Mouse (Mus musculus): ENCODE data around the gene Ccdc116.
"Not testable (repeated sequence)": the region's sequence is repeated elsewhere in the genome, so short reads cannot be mapped to it uniquely, and the experiment has no call there.

Gene Ccdc116

GRCm38 (mm10) chr16:17146772-17147235 lies at the start of gene Ccdc116:
Gene Ccdc116 (minus strand): TSS chr16:17147229.
- peak; percentile 84 for DNase-seq (ENCODE audit: low read depth, low spot score)

- DNase-seq (ENCODE audit: low read depth, low spot score) = no peak
Observed at GRCm38 (mm10) chr16:17193823-17194222, 46.8 kb upstream of the Ccdc116 start.

- DNase-seq (ENCODE audit: low read depth, low spot score) = no peak
Observed at GRCm38 (mm10) chr16:17185475-17185874, 38.4 kb upstream of the Ccdc116 start.

DNA sequence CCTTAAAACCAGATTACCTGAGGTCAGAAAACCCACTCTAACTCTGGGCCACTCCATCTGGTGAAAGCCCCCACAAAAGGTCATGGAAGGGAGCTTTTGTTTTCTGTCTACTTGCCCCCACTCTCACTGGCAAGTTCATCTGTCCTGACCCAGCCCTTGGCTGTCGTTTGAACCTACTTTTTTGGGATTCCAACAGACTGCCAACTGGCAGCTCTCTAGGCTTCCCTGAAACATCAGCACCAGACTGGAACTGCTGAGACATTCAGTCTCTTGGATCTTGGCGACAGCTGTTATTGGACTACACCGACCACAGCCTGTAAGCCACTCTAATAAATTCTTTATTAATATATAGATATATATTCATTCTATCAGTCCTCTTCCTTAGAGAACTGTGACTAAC lies 36.0 kb upstream of the Ccdc116 start:
- DNase-seq (ENCODE audit: low read depth, low spot score) = no peak

- no peak for DNase-seq (ENCODE audit: low read depth, low spot score)
Observed at GRCm38 (mm10) chr16:17182136-17182535, 35.1 kb upstream of the Ccdc116 start.

DNA sequence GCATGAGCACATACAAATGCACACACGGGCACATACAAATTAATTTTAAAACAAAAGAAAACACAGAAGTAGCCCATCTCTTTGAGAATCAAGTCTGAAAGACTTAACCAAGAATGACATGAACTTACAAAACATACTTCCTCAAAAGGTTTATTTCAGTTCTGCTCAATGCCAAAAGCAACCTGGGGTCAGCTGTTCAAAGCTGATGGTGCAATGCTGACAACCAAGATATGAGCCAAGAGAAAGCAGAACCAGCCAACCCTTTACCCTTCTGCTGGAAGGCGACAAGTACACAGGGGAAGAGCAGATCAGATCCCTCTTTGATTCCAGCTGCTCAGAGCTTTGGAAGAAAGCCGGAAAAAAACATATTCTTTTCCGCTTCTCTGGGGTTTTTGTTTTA lies 34.4 kb upstream of the Ccdc116 start:
- DNase-seq (ENCODE audit: low read depth, low spot score) = peak; percentile 23

DNA sequence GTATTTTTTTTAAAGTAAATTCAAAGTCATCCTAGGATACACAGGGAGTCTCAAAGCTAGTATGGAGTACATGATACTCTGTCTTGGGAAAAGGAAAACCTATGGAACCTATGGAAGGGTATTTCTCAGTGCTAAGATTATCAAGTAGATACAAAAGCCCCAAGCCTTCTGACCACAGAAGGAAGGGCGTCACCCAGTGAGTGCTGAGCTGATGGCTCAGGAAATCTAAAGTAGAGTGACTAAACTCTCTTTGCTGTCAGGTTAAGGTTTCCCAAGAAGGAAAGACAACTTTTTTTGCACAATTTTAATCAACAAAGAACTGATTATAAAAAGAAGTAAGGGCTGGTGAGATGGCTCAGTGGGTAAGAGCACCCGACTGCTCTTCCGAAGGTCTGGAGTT lies 32.7 kb upstream of the Ccdc116 start:
- DNase-seq (ENCODE audit: low read depth, low spot score) = no peak

DNA sequence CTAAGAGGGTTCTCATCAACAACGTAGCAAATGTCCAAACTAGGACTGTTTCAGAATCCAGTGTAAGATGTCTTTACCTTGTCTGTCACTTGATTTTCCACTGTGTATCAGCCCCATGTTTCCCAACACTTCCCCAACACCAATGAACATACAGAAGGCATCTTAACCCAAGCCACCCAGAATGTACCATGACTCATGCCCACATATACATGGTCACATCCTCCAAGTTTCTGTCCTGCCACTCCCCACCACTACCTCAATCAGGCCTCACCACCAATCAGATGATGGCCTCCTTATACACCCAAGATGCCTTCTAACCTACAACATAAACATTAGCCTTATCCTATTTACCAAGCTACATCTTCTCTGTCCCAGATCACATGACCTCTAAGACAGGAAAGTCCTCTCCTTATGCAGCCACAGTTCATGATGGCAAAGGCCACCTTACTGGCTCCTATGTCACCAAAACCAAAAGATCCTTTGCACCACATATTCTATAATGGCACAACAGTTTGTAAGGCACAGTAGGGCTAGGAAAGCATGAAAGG lies 30.7 kb upstream of the Ccdc116 start:
- DNase-seq (ENCODE audit: low read depth, low spot score) = no peak

- DNase-seq (ENCODE audit: low read depth, low spot score) = no peak
Observed at GRCm38 (mm10) chr16:17175765-17176164, 28.7 kb upstream of the Ccdc116 start.

- no peak for DNase-seq (ENCODE audit: low read depth, low spot score)
Observed at GRCm38 (mm10) chr16:17168049-17168448, 21.0 kb upstream of the Ccdc116 start.

DNA sequence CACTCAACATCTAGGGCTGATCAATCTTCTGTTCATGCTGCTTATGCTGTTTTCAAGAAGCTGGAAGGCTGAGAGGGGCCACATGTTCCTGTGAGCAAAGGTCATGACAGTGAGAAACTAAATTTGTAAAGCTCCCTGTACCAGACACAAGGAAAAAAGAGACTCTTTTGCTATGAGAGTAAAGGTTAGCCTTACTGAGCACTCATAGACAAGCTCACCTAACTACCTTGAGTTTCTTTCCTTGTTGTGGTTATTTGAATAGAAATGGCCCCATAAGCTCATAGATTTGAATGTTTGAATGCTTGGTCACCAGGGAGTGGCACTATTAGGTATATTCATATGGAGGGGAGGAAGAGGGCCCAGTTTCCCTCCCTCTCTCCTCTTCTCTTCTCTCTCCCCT lies 20.1 kb upstream of the Ccdc116 start:
- DNase-seq (ENCODE audit: low read depth, low spot score) = no peak

DNA sequence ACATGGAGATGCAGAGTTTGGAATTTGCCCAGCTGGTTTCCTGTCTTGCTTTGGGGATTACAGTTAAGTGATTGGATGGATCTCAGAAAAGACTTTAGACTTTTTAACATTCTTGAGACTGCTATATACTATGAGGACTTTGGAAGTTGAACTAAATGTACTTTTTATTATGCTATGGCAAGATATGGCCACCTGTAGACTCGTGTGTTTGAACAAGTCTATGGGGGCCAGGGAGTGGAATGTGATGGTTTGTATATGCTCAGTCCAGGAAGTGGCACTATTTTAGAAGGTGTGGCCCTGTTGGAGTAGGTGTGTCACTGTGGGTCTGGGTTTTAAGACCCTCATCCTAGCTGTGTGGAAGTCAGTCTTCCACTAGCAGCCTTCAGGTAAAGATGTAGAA lies 18.4 kb upstream of the Ccdc116 start:
- DNase-seq (ENCODE audit: low read depth, low spot score) = not testable (repeated sequence)

- DNase-seq (ENCODE audit: low read depth, low spot score) = no peak
Observed at GRCm38 (mm10) chr16:17154346-17154745, 7.3 kb upstream of the Ccdc116 start.

GRCm38 (mm10) chr16:17151874-17152273 lies 4.8 kb upstream of the Ccdc116 start:
- DNase-seq (ENCODE audit: low read depth, low spot score) = no peak

DNA sequence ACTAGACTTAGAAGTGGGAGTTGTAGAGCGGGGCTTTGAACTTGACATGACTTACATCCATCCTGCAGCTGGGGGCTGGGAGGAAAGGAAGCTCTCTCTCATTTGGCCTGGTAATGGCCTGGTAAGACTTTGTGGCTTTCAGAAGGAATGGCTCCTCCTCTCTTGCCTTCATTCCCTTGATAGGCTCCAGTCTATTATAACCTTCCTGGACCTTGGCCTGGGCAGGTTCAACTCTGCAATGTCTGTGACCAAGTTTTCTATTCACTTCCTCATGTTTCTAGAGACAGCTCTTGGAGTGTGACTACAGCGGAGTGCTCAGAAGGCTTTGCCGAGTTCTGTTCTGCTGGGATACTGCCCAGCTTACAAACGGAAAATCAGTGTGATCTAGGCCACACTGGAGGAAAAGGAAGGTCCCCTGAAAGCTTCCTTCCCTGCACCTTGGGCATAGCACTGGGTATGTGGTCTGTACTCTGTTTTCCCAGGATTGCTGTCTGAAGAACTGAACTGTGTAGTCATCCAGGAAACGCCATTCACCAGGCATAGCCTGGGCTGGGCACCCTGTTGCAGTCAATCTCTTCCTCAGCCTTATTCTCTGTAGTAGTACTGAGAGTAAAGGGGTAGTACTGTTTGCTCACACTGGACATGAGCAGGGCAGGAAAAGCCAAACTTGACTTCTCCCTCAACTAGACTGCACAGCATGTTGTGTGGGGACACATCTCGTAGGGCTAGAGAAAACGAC lies 3.7 kb upstream of the Ccdc116 start:
- DNase-seq (ENCODE audit: low read depth, low spot score) = no peak

DNA sequence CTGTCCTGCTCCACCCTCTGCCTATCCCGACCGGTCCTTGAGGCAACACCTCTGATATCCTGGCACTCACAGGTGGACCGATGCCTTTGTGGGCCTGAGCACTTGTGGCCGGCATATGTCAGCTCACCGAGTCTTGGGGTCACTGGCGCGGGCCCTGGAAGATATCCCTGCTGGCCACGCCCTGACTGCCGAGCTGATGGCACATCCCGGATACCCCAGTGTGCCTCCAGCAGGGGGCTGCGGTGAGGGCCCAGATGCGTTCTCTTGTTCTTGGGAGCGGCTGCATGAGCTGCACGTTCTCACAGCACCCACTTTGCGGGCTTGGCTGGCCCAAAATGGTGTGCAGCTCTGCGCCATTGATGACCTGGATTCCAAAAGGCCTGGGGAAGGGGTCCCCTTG lies 1.1 kb upstream of the Ccdc116 start:
- DNase-seq (ENCODE audit: low read depth, low spot score) = no peak

GRCm38 (mm10) chr16:17147391-17147929 lies 431 bp upstream of the Ccdc116 start:
- no peak for DNase-seq (ENCODE audit: low read depth, low spot score)

DNA sequence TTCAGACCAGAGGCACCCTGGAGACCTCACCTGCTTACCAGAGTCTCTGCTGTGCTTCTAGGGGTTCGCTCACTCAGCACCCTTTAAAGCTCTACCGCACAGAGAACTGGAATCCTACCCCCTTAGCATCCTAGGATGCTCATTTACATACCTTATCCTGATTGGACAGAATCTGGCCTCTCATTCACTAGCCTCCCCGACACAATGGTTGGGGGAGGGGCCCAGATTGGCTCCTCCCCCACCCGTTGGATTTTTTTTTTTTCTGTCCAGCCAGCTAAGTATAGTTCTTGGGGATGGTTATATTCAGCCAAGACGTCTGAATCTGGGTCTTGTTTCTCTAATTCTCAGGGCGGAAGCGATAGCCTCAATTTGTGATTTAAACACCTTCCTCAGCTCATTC lies 2.7 kb downstream of the Ccdc116 start, which contains the start of gene Ydjc:
Gene Ydjc (plus strand): TSS at position 283 of the 400 bp plus-strand sequence.
- no peak for DNase-seq (ENCODE audit: low read depth, low spot score)

GRCm38 (mm10) chr16:17137355-17137754 lies 9.7 kb downstream of the Ccdc116 start:
- DNase-seq (ENCODE audit: low read depth, low spot score) = no peak

DNA sequence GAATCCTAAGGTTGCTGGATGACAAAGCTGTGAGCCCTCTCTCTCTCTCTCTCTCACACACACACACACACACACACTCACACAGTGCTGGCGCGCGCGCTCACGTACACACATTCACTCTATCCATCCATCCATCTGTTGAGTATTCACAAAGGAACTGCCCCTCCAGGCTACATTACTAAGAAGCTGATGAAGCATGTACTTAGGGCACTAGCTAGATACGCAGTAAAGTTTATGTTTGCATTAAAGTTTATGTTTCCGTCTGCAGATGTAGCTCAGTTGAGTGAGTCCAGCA lies 14.2 kb downstream of the Ccdc116 start:
- DNase-seq (ENCODE audit: low read depth, low spot score) = no peak

GRCm38 (mm10) chr16:17132089-17132905 lies 14.7 kb downstream of the Ccdc116 start, which contains the start of gene Sdf2l1:
Gene Sdf2l1 (minus strand): TSS chr16:17132383.
- peak; percentile 91 for DNase-seq (ENCODE audit: low read depth, low spot score)
